Mouse (Mus musculus): ENCODE results near the gene 4930442H23Rik. TPM values are rescaled to one million over a fixed set of nuclear protein-coding genes. Genes with fewer than 3 reads are reported as not detected.

The 4930442H23Rik gene
- polyA plus RNA-seq, 1 experiment from 2014 or later: not detected

Other genes starting within 250 kb of the 4930442H23Rik start
- gene Gng7, start 168.9 kb downstream of the 4930442H23Rik start, polyA plus RNA-seq (2015; fragmentation: Nextera tagmentation; extraction: Ambion mirVana): 25.4 and 27.0 TPM in 2 replicates
- 74.4 and 81.7 TPM in 2 replicates for gene Diras1, start 158.2 kb downstream of the 4930442H23Rik start, polyA plus RNA-seq (2015; fragmentation: Nextera tagmentation; extraction: Ambion mirVana)
- 48.3 and 54.3 TPM in 2 replicates for gene Slc39a3, start 146.4 kb downstream of the 4930442H23Rik start, polyA plus RNA-seq (2015; fragmentation: Nextera tagmentation; extraction: Ambion mirVana)
- gene Sgta, start 123.7 kb downstream of the 4930442H23Rik start, polyA plus RNA-seq (2015; fragmentation: Nextera tagmentation; extraction: Ambion mirVana): 334 and 346 TPM in 2 replicates
- 49.8 and 53.5 TPM in 2 replicates for gene Thop1, start 113.8 kb downstream of the 4930442H23Rik start, polyA plus RNA-seq (2015; fragmentation: Nextera tagmentation; extraction: Ambion mirVana)
- 0.24 and 0.32 TPM in 2 replicates for gene Creb3l3, start 85.0 kb downstream of the 4930442H23Rik start, polyA plus RNA-seq (2015; fragmentation: Nextera tagmentation; extraction: Ambion mirVana)
- gene Map2k2, start 77.9 kb downstream of the 4930442H23Rik start, polyA plus RNA-seq (2015; fragmentation: Nextera tagmentation; extraction: Ambion mirVana): 236 and 240 TPM in 2 replicates
- 13.3 and 13.6 TPM in 2 replicates for gene Zbtb7a, start 48.6 kb downstream of the 4930442H23Rik start, polyA plus RNA-seq (2015; fragmentation: Nextera tagmentation; extraction: Ambion mirVana)
- gene Pias4, start 15.9 kb downstream of the 4930442H23Rik start, polyA plus RNA-seq (2015; fragmentation: Nextera tagmentation; extraction: Ambion mirVana): 47.1 and 56.9 TPM in 2 replicates
- 525 and 551 TPM in 2 replicates for gene Eef2, start 7.2 kb downstream of the 4930442H23Rik start, polyA plus RNA-seq (2015; fragmentation: Nextera tagmentation; extraction: Ambion mirVana)
- gene Dapk3, start 844 bp downstream of the 4930442H23Rik start, polyA plus RNA-seq (2015; fragmentation: Nextera tagmentation; extraction: Ambion mirVana): 49.0 and 58.7 TPM in 2 replicates
- 0.09 and 0.24 TPM in 2 replicates for gene Nmrk2, start 18.2 kb upstream of the 4930442H23Rik start, polyA plus RNA-seq (2015; fragmentation: Nextera tagmentation; extraction: Ambion mirVana)
- 85.0 and 85.6 TPM in 2 replicates for gene Atcay, start 47.0 kb upstream of the 4930442H23Rik start, polyA plus RNA-seq (2015; fragmentation: Nextera tagmentation; extraction: Ambion mirVana)
- 23.8 and 28.7 TPM in 2 replicates for gene Zfr2, start 49.3 kb upstream of the 4930442H23Rik start, polyA plus RNA-seq (2015; fragmentation: Nextera tagmentation; extraction: Ambion mirVana)
- gene Matk, start 69.1 kb upstream of the 4930442H23Rik start, polyA plus RNA-seq (2015; fragmentation: Nextera tagmentation; extraction: Ambion mirVana): 60.4 and 72.8 TPM in 2 replicates
- 126 and 137 TPM in 2 replicates for gene Mrpl54, start 83.1 kb upstream of the 4930442H23Rik start, polyA plus RNA-seq (2015; fragmentation: Nextera tagmentation; extraction: Ambion mirVana)
- gene Apba3, start 83.1 kb upstream of the 4930442H23Rik start, polyA plus RNA-seq (2015; fragmentation: Nextera tagmentation; extraction: Ambion mirVana): 39.2 and 41.8 TPM in 2 replicates
- 5.3 and 6.4 TPM in 2 replicates for gene Tjp3, start 107.7 kb upstream of the 4930442H23Rik start, polyA plus RNA-seq (2015; fragmentation: Nextera tagmentation; extraction: Ambion mirVana)
- gene Pip5k1c, start 109.1 kb upstream of the 4930442H23Rik start, polyA plus RNA-seq (2015; fragmentation: Nextera tagmentation; extraction: Ambion mirVana): 128 and 144 TPM in 2 replicates
- gene Cactin, start 137.3 kb upstream of the 4930442H23Rik start, polyA plus RNA-seq (2015; fragmentation: Nextera tagmentation; extraction: Ambion mirVana): 26.3 and 30.6 TPM in 2 replicates
- 5.4 and 6.3 TPM in 2 replicates for gene Tbxa2r, start 144.9 kb upstream of the 4930442H23Rik start, polyA plus RNA-seq (2015; fragmentation: Nextera tagmentation; extraction: Ambion mirVana)
- not detected in 2 replicates for gene Gipc3, start 159.4 kb upstream of the 4930442H23Rik start, polyA plus RNA-seq (2015; fragmentation: Nextera tagmentation; extraction: Ambion mirVana)
- gene Hmg20b, start 166.6 kb upstream of the 4930442H23Rik start, polyA plus RNA-seq (2015; fragmentation: Nextera tagmentation; extraction: Ambion mirVana): 31.7 TPM in 2 replicates
- gene Mfsd12, start 173.6 kb upstream of the 4930442H23Rik start, polyA plus RNA-seq (2015; fragmentation: Nextera tagmentation; extraction: Ambion mirVana): 17.5 and 19.0 TPM in 2 replicates
- 0.49 and 1.1 TPM in 2 replicates for gene 4930404N11Rik, start 182.0 kb upstream of the 4930442H23Rik start, polyA plus RNA-seq (2015; fragmentation: Nextera tagmentation; extraction: Ambion mirVana)
- 149 and 156 TPM in 2 replicates for gene Fzr1, start 194.7 kb upstream of the 4930442H23Rik start, polyA plus RNA-seq (2015; fragmentation: Nextera tagmentation; extraction: Ambion mirVana)
- gene Dohh, start 200.6 kb upstream of the 4930442H23Rik start, polyA plus RNA-seq (2015; fragmentation: Nextera tagmentation; extraction: Ambion mirVana): 99.8 and 108 TPM in 2 replicates
- 7.9 and 9.4 TPM in 2 replicates for gene Gm48551, start 200.6 kb upstream of the 4930442H23Rik start, polyA plus RNA-seq (2015; fragmentation: Nextera tagmentation; extraction: Ambion mirVana)
- 1.5 and 2.2 TPM in 2 replicates for gene Gm48552, start 205.2 kb upstream of the 4930442H23Rik start, polyA plus RNA-seq (2015; fragmentation: Nextera tagmentation; extraction: Ambion mirVana)
- gene Smim24, start 209.2 kb upstream of the 4930442H23Rik start, polyA plus RNA-seq (2015; fragmentation: Nextera tagmentation; extraction: Ambion mirVana): 1.6 and 2.3 TPM in 2 replicates